Mouse (Mus musculus): Measurements from ENCODE around the gene Fhl1.

Fhl1 gene

GRCm38 (mm10) chrX:56731306-56732201 is at the start of gene Fhl1:
Gene Fhl1 (plus strand): TSS chrX:56731787.
- peak; percentile 99 for DNase-seq

GRCm38 (mm10) chrX:56682156-56682720 is 49.3 kb upstream of the Fhl1 start:
- DNase-seq = no peak

DNA sequence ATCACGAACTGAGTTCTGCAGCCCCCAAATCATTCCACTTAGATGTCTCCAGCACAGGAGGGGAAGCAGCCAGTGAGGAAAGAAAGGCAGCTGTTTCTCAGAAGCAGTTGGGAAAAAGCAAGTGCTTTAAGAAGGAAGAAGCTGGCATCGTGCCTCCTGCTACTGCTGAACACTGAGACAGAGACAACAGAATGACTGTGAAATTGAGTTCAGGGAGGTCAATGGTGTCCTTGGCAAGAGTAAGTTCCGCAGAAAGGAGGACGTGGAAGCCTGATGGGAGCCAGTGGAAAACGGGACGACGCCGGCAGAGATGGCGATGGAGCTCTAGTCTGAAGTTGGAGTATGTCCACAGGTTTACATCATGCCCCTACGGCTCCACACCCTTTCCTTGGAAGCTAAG is 48.1 kb upstream of the Fhl1 start:
- DNase-seq = peak; percentile 94

GRCm38 (mm10) chrX:56692554-56692953 is 39.0 kb upstream of the Fhl1 start:
- no peak for DNase-seq

DNA sequence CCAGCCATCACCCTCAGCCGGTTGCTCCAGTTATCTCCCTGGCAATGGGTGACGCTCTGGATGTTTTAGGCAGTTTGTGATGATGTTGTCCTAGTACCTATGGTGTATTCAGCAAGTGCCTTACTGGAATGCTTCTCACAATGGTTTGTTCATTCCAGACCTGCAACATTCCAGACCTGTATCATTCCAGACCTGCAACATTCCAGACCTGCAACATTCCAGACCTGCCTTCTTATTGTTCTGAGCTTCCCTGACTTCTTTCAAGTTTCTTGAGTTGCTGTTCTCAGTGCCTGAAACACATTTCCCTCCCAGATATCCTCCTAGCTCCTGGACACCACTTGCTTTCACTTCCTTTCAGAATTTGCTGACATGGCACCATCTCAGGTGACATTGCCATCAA is 37.0 kb upstream of the Fhl1 start:
- DNase-seq = no peak

DNA sequence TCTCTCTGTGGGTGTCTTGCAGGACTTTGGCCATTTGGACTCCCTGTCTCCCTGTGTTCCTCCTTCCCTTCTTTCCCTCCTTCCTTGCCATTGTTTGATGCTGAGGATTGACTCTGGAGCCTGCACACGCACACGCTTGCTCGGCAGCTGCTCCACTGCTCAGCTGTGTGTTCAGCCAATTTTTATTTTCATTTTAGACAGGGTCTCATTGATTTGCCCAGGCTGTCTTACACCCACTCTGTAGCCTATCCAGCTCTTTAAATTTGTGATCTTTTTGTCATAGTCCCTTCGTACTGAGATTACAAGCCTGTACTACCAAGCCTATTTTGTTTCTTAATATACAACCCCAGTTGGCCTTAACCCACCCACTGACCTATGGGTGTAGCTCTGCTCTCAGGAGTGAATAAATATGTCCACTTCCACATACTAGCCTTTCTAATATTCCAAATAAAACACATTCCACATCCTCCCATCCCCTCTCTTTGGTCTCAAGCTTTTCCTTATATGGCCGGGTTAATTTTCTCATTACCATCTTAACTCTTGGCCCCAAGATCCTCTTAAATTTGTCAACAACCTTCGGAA is 34.3 kb upstream of the Fhl1 start:
- no peak for DNase-seq

DNA sequence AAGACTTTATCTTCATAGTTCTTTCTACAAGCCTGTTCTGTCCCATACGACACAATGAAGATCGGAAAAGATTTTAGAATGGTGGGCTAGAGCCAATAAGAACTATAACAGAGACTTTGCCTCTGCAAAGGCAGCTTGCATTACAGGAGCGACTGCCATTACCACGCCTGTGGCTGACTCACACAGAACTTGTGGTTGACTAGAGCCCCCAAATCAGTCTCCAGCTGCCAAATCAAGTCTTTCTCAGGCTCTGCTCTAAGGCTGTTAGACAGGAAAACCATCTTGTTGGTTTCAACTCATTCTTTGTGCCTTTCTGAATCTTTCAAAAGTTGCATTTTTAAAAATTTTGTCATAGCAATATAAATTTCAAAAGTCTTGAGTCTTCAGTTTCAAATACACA is 33.7 kb upstream of the Fhl1 start:
- DNase-seq = no peak

DNA sequence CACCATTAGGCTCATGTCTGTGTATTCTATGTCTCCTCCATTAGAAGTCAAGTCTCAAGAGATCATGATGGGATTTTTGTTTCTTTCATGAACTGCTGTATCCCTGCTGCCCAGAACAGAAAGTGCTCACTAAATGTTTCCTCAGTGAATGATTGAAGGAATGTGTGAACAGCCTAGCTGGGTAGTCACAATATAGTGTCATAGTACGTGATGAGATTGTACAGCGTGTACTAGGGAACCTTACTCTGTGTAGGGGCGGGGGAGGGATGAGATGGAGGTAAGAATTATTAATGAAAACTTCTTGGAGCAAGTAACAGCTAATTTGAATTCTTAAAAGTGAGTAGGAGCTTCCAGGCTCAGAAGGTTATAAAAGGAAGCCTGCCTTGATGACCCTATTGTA is 30.3 kb upstream of the Fhl1 start:
- no peak for DNase-seq

- DNase-seq = no peak
Measured at GRCm38 (mm10) chrX:56703965-56704562, 27.5 kb upstream of the Fhl1 start.

- DNase-seq = no peak
Measured at GRCm38 (mm10) chrX:56708592-56709370, 22.8 kb upstream of the Fhl1 start.

DNA sequence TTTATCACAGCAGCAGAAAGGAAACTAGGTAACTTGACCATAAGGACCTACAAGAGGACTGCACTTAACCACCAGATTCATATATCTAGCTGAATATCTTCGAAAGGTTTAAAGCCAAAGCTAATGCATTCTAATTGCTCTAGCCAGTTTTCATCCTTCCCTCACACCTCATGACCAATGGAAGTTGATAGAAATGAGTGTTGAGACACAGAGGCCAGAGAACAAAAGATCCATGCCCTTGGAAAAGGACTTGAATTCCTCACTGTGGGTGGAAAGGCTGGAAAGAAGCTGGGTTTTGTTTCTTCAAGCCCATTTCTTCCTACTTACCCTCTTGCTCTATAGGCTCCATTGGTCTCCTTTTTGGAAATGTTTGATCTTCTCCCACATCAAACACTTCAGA is 21.1 kb upstream of the Fhl1 start:
- DNase-seq = no peak

GRCm38 (mm10) chrX:56712666-56713065 is 18.9 kb upstream of the Fhl1 start:
- no peak for DNase-seq

GRCm38 (mm10) chrX:56722559-56722958 is 9.0 kb upstream of the Fhl1 start:
- no peak for DNase-seq

GRCm38 (mm10) chrX:56728507-56728906 is 3.1 kb upstream of the Fhl1 start:
- DNase-seq = no peak

DNA sequence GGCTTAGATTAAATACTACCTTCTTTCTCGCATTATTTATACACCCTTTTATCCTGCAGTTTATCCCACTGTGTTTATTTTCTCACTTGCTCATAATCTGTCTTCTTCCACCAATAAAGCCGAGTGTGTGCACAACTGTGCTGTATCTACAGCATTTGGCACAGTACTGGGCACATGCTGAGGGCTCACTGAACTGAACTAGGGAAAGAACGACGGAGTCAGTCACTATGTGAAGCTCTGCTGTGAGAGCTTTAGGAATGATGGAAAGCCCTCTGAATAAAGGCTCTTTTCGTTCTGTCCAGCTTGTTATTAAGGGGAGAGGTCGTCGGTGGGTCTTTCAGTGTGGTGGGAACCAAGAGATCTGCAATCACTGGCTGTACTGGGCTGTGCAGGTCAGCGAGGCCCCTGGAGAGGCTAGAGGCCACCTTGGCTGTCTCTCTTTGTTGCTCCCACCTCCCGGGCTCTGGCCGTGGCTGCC is 720 bp upstream of the Fhl1 start:
- no peak for DNase-seq

DNA sequence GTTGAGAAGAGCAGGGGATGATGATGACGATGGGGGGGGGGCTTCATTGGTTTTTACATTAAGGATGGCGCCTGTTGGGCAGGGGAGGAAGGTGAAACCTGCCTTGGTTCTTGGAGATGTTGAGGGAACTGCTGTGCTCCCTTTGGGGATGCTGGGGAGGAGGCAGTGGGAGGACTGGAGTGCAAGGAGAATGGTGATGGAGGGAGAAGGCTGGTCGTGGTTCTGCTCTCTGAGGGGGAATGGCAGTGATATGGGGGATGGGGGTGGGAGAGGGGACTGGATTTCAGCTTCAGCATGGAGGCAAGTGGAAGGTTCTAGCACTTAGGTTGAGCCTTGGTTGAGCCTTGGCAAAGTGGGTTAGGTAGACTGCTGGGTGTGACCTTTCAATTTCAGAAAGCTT is 814 bp downstream of the Fhl1 start:
- DNase-seq = peak; percentile 88

GRCm38 (mm10) chrX:56734436-56734835 is 2.8 kb downstream of the Fhl1 start:
- DNase-seq = peak; percentile 88

DNA sequence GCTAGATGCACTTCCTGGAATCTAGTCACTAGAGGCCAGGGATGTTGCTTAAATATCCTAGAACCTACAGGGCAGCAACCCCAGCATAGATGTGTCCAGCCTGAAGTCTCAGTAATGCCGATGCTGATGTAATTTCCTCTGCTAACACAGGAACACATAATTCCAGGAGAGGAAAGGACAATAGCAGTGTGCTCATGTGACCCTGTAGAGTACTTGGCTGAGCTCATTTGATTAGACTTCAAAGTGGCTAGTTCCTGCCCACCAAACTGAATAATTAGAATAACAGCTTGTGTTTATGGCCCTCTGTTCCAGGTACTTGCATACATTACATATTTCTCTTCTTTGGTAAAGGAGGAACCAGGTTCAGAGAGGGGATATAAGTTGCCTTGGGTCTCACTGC is 4.6 kb downstream of the Fhl1 start:
- peak; percentile 91 for DNase-seq

- DNase-seq = no peak
Measured at GRCm38 (mm10) chrX:56737848-56738554, 6.4 kb downstream of the Fhl1 start.

- no peak for DNase-seq
Measured at GRCm38 (mm10) chrX:56741428-56741827, 9.8 kb downstream of the Fhl1 start.

DNA sequence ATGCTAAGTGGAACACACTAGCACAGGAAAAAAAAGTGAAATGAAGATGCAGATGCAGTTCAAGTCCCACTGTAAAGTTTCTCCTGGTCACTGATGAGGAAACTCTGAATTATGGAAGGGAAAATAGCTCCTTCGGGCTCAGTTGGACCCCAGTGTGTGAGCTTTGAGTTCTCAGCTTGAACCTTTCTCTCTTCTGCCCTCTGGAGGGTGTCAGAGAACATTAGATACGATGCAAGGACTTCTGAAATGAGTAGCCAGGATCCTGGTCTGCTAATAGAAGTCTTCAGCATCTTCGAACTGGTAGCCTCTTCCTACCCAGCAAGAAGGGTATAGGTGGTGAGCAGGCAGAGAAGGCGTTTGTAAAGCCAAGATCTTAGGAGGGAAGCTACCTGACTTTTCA is 19.9 kb downstream of the Fhl1 start:
- no peak for DNase-seq

- DNase-seq = peak; percentile 95
Measured at GRCm38 (mm10) chrX:56752144-56752543, 20.6 kb downstream of the Fhl1 start.

Data from heart, adult 11 months (tissue).